Mouse (Mus musculus) skeletal muscle tissue, adult 2 months (tissue): ENCODE measurements around the gene Chek1.

Experiments used
- DNase-seq: peaks from one replicate; pipeline ENCODE4 v3.0.0-alpha.2; 2012; ENCODE audit warnings: low read depth, low spot score

Gene Chek1

GRCm38 (mm10) chr9:36727034-36727755, at the start of gene Chek1:
Chek1 (minus strand) TSS chr9:36727065.
- DNase-seq: no peak

GRCm38 (mm10) chr9:36769048-36769413, 42.2 kb upstream of the Chek1 start:
- DNase-seq: no peak

- peak; percentile 2 for DNase-seq
These were observed 41.5 kb upstream of the Chek1 start for GRCm38 (mm10) chr9:36768156-36769047.

DNA sequence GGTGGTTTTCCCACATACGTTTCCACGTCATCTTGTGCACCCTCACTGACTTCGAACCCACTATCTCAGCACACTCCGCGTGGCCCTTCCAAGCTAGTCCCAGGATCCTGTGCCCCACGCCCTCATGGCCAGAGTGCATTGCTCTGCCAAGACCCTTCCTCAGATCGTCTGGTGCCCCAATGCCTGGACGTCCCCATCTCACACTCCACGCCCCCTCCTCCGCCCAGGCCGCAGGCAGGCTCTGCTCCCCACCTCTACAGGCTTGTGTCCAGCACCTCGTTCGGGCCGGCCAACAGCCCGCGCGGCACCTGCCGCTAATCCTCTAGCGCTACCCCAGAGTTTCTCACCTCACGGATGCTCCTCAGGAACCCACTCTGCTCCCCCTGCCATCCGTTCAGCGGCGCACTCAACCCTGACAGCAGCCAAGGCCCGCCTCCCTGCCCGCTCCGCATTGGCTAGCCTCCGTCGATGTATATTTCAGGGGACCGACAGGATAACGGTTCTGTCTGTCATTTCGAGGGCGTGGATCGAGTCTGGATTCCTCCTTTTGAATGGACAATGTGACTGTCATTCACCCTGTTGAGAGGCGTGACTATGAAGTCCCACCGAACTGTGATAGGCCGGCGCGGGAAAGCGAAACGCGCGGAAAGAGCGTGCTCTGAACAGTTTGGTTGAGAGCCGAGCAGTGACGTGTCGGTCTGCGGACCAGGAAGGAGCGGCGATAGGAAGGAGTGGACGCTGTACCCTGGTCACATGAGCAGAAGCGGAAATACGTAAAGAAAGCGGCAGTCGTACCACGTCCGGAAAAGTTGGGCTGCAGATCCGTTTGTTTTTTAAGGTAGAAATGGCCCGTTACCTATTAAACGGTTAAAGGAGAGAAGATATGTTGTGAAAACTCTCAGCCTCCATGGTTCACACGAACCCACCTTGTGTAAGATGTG, 40.6 kb upstream of the Chek1 start, which contains the start of gene Stt3a:
Gene Stt3a (minus strand): TSS at position 477 of the 941 bp plus-strand sequence.
- DNase-seq: peak; percentile 100

DNA sequence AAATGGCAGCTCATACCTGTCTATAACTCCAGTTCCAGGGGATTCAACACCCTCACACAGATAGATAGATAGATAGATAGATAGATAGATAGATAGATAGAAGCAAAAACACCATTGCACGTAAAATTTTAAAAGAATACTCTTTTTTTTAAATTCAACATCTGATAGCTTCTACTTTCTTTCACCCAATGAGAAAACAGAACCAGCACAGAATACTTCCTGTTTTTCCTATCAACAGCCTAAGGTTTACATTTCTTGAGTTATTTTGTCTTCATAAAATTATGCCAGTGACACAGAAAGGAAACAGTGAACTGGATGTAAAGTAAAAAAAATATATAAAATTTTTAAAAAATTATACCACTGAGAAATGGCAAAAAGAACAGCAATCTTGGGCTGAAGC, 37.5 kb upstream of the Chek1 start:
- no peak for DNase-seq

GRCm38 (mm10) chr9:36726131-36727033, 483 bp downstream of the Chek1 start:
- peak; percentile 80 for DNase-seq

- DNase-seq: no peak
These were observed 10.2 kb downstream of the Chek1 start for GRCm38 (mm10) chr9:36716624-36717023.

DNA sequence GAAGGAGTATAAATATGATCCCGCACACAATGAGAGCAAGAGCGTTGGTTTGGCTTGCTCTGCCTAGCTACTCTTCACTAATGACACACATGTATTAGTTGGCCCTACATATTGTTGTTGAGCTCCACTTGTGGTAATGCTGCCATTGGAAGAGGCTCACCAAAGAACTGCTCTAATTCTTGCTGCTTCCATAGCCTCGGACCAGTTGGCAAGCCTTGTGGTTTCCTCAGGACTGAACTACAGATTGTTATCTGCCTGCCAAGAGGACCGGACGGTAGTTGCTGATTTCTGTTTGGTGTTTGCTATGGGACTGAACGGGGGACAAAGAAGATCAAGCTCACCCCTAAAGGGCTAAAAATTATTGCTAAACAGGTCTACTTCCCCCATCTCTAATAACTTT, 19.6 kb downstream of the Chek1 start:
- DNase-seq: no peak

GRCm38 (mm10) chr9:36705923-36706322, 20.9 kb downstream of the Chek1 start:
- no peak for DNase-seq

DNA sequence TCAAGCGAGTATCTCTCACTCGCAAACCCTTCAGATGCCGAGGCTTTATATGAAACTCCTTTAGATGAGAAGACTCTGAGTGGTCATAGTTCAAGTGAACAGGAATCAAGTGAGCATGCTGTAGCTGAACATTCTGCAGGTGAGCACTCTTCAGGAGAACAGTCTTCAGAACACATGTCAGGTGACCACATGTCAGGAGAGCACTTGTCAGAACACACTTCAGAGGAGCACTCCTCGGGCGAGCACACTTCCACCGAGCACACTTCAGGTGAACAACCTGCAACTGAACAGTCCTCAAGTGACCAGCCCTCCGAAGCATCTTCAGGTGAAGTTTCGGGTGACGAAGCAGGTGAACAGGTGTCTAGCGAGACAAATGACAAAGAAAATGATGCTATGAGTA, 32.6 kb downstream of the Chek1 start:
- DNase-seq: no peak

GRCm38 (mm10) chr9:36692920-36693319, 33.9 kb downstream of the Chek1 start, which contains the start of gene Acrv1:
Acrv1 (plus strand) TSS chr9:36693220.
- no peak for DNase-seq

- no peak for DNase-seq
These were observed 39.5 kb downstream of the Chek1 start for GRCm38 (mm10) chr9:36687329-36687728.

GRCm38 (mm10) chr9:36681424-36681823, 45.4 kb downstream of the Chek1 start:
- no peak for DNase-seq
